Mouse (Mus musculus) heart, embryonic 16.5 days (tissue): ENCODE measurements at regions not wholly inside any gene's neighbourhood (a gene's known extent, or its start where the extent isn't known, plus 50 kb on each side); places are given as distances from the start of the nearest gene placed in this dataset.

Source experiments
- ATAC-seq: fragments of 200-750 bp; cut with Nextera tagmentation; replicated peaks from 2 replicates; pipeline ENCODE4 v1.8.0; 2017; ENCODE audit warnings: moderate number of reproducible peaks; ENCODE audit not compliant: insufficient read depth, low FRiP score; ENCODE audit errors: extremely low read depth
- H3K27ac ChIP-seq: fragments of 300-500 bp; sonication (generic); 2 replicates; pipeline ENCODE4 v1.5.1; 2014; ENCODE audit warnings: mild to moderate bottlenecking, low read length, control low read depth, moderate library complexity
- H3K27me3 ChIP-seq: fragments of 300-500 bp; sonication (generic); 2 replicates; pipeline ENCODE4 v1.6.1; 2014; ENCODE audit warnings: low read length, mixed read lengths; ENCODE audit not compliant: control insufficient read depth, insufficient read depth
- H3K36me3 ChIP-seq: fragments of 300-500 bp; sonication (generic); 2 replicates; pipeline ENCODE4 v1.6.1; 2014; ENCODE audit not compliant: control insufficient read depth, insufficient read depth
- H3K4me1 ChIP-seq: fragments of 300-500 bp; sonication (generic); 2 replicates; pipeline ENCODE4 v1.6.1; 2014; ENCODE audit warnings: low read length, mixed read lengths; ENCODE audit not compliant: control insufficient read depth, insufficient read depth
- H3K4me2 ChIP-seq: fragments of 300-500 bp; sonication (generic); 2 replicates; pipeline ENCODE4 v1.6.1; 2014; ENCODE audit warnings: low read depth, mild to moderate bottlenecking, control low read depth, low read length
- H3K4me3 ChIP-seq: fragments of 300-500 bp; sonication (generic); 2 replicates; pipeline ENCODE4 v1.5.1; 2014; ENCODE audit warnings: mild to moderate bottlenecking, control low read depth, low read length
- H3K9ac ChIP-seq: fragments of 300-500 bp; sonication (generic); 2 replicates; pipeline ENCODE4 v1.6.1; 2014; ENCODE audit warnings: low read length, control low read depth
- H3K9me3 ChIP-seq: fragments of 300-500 bp; sonication (generic); replicated peaks from 2 replicates; pipeline ENCODE4 v1.6.1; 2016; ENCODE audit warnings: low read length; ENCODE audit not compliant: control insufficient read depth
- WGBS: fragments of 180-500 bp; shearing (Covaris S2); extraction: QIAGEN DNeasy Blood & Tissue Kit; methylation state at CpG from one replicate; pipeline ENCODE4 v1.1.7; 2014; 5-methylcytosine and 5-hydroxymethylcytosine counted together

DNA sequence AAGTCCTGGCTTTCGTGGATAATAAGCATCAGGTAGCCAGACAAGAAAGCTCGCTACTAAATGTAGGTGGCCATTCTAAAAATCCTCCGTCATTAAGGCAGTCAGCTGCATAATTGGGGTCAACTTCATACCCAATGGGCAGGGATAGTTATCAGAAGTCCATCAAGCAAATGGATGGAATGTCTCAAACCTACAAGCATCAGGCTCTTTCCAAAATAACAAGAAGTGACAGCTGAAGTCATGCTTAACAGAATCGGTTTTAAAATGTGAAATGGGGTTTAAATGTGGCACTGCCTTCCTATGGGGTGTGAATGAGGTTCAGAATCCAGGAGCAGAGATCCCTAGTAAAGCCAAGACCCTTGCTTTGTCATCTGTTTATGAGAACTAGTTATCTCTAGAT is 650.2 kb downstream of the Diaph3 start:
- H3K4me3 ChIP-seq = no peak overlapping the region
- H3K4me2 ChIP-seq = no peak overlapping the region
- no peaks in the 10 kb centered on the region for H3K27me3 ChIP-seq
- H3K27ac ChIP-seq = no peak overlapping the region
- H3K36me3 ChIP-seq = no peaks in the 10 kb centered on the region
- no peak for ATAC-seq
- peaks cover 12% of the 10 kb centered on the region for H3K4me1 ChIP-seq
- 80% methylated on average over 4 of the region's 4 CpGs for WGBS
- no peaks in the 10 kb centered on the region for H3K9me3 ChIP-seq
- no peak overlapping the region for H3K9ac ChIP-seq

DNA sequence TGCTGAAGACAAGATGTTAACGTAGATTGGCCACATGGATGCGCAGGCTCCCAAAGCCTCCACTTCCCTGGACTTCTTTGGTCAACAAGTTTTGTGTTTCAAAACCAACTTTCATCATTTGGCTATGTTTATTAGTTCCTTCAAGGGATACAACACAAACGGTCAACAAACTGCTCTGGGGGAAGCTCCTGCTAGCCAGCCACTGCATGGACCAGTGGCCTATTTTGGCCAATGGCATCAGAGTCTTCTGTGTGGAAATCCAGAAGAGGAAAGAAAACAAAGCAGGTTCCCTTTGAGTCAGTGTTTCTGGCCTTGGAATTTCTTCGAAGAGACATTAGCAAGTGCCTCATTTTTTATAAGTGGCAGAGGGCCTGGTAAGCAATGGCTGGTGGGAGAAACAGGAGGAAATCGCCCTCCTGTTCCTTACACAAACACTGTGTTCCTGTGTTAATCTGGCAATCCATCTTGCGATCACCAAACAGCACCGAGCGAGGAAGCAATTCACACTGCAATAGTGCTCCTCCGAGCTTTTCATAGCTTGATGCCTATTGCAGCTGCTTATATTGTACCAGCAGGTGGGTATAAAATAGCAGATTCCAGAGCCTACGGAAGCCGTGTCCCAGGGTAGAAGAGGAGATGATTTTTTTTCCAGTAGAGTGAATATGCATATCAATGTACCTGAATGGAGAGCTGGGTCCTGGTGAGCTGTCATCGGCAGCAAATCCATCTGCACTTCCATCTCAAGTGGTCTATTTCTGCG is 651.0 kb downstream of the Diaph3 start:
- no peak overlapping the region for H3K27ac ChIP-seq
- H3K36me3 ChIP-seq = no peaks in the 10 kb centered on the region
- no peak overlapping the region for H3K9ac ChIP-seq
- no peak overlapping the region for H3K4me2 ChIP-seq
- H3K9me3 ChIP-seq = no peaks in the 10 kb centered on the region
- no peaks in the 10 kb centered on the region for H3K27me3 ChIP-seq
- 57% methylated on average over 13 of the region's 13 CpGs for WGBS
- peaks cover 12% of the 10 kb centered on the region for H3K4me1 ChIP-seq
- no peak for ATAC-seq
- no peak overlapping the region for H3K4me3 ChIP-seq

DNA sequence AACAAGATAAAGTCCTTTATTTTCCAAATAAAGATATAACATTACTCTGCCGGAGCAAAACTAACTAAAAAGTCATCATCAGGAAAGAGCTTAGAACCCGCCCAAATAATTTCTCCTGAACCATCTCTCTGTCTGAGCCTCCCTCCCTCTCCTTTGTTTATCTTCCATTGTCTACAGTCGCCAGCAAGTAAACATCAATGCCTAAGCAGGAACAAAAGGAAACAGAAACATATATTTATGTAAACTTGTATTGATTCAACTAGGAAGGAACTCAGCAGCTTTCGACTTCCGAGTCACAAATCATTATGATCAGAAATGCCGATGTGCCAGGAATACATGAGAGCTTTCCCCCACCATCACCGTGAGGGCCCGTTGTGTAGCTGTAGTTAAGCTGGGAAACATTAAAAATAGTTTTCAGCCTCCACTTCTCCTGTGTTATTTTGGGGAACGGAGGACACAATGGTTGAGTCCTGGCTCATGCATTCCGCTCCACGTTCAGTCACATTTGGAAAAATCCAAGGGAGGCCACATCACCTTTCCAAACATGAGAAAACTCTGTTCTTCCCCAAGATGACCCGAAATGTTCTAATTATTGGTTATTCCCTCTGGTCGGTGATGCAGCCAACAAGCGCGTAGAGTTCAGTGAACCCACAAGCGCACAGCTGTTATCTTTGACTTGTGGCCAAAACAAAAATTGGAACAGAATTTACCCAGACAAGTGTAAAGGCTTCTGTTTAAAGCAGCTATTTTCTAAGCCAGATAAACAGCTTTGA is 651.8 kb downstream of the Diaph3 start:
- H3K4me3 ChIP-seq = no peak overlapping the region
- WGBS = 62% methylated on average over 16 of the region's 16 CpGs
- no peak overlapping the region for H3K27ac ChIP-seq
- no peaks in the 10 kb centered on the region for H3K27me3 ChIP-seq
- no peak overlapping the region for H3K4me2 ChIP-seq
- peaks cover 12% of the 10 kb centered on the region for H3K4me1 ChIP-seq
- no peak overlapping the region for H3K9ac ChIP-seq
- H3K36me3 ChIP-seq = no peaks in the 10 kb centered on the region
- no peak for ATAC-seq
- H3K9me3 ChIP-seq = no peaks in the 10 kb centered on the region

DNA sequence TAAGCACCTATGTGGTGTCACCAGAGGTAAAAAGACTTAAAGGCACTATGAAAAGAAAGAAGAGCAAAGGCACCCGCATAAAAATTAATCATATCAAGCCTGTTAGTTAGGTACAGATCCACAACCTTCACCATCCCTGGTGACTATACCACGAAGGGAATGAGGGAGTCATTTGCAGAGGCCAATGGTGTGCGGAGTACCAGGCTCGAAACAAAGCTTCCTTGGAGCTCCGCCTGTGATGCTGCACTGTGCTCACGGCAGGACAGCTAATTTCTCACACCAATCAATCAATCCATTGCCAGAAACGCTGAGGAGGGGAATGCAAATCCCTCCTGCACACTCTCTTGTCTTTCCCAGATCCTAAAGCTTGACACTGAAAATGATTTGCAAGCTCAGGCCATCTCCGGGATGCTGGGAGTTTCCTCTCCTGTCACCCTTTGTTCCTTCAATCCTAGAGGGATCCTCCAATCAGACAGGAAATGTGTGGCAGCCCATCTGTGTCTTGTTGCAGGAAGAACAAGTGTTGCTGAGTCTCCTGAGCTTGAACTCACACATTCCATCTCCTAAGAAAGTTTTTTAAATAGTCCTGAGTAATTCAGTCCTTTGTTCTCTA is 653.6 kb downstream of the Diaph3 start:
- Histone ChIP-seq H3K4me1 (peaks cover 12% of the 10 kb centered on the region), H3K4me2 (no peak overlapping the region), H3K9ac (no peak overlapping the region), H3K36me3 (no peaks in the 10 kb centered on the region), H3K9me3 (no peaks in the 10 kb centered on the region), H3K27me3 (no peaks in the 10 kb centered on the region), H3K27ac (no peak overlapping the region), H3K4me3 (no peak overlapping the region)
- ATAC-seq = no peak
- WGBS = 60% methylated on average over 8 of the region's 8 CpGs

DNA sequence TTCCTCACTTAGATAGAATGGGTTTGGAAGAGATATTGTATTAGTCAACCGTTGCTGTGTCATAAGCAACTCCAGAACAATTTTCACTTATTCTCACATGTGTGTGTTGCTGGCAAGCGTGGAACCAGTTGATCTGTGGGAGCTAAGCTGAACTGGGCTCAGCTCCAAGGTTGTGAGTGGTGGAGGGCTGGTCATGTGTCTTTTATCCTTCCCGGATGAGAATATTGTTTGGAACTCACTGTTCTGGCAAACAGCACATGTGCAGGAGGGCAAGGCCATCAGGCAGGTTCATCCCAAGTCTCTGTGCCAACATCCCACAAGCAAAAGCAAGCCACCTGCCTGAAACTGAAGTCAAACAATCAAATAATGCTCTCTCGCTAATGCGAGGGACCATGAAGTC is 656.8 kb downstream of the Diaph3 start:
- H3K4me1 ChIP-seq = peaks cover 2% of the 10 kb centered on the region; the same call in 1 of the 2 replicates
- no peaks in the 10 kb centered on the region for H3K36me3 ChIP-seq
- no peak overlapping the region for H3K27ac ChIP-seq
- H3K27me3 ChIP-seq = no peaks in the 10 kb centered on the region
- H3K4me3 ChIP-seq = no peak overlapping the region
- H3K9ac ChIP-seq = no peak overlapping the region
- no peak overlapping the region for H3K4me2 ChIP-seq
- H3K9me3 ChIP-seq = no peaks in the 10 kb centered on the region
- no peak; the same call in 1 of the 2 replicates for ATAC-seq
- 60% methylated on average over 5 of the region's 5 CpGs for WGBS

DNA sequence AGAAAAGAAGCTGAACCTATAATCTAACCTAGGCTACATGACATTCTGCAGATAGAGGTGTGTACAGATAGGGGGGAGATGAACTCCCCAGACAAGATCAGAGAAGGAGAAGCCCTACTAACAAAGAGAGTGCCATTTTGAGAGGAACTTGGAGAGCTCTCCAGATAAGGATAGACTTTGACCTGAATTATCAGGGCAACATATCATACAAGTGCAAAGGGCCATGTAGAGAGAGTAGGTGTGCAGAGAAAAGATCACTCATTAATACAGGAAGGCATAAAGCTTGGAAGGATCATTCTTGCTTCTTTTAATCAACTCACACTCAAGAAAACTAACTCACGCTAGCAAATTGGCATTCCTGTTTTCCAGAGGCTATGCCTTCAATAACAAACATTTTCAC is 667.4 kb downstream of the Diaph3 start:
- no peak overlapping the region for H3K4me2 ChIP-seq
- peaks cover 8% of the 10 kb centered on the region for H3K4me1 ChIP-seq
- WGBS = 89% methylated on average over 1 of the region's 1 CpGs
- no peak overlapping the region for H3K27ac ChIP-seq
- no peaks in the 10 kb centered on the region for H3K27me3 ChIP-seq
- ATAC-seq = no peak
- no peaks in the 10 kb centered on the region for H3K9me3 ChIP-seq
- no peak overlapping the region for H3K4me3 ChIP-seq
- H3K36me3 ChIP-seq = no peaks in the 10 kb centered on the region
- H3K9ac ChIP-seq = no peak overlapping the region

DNA sequence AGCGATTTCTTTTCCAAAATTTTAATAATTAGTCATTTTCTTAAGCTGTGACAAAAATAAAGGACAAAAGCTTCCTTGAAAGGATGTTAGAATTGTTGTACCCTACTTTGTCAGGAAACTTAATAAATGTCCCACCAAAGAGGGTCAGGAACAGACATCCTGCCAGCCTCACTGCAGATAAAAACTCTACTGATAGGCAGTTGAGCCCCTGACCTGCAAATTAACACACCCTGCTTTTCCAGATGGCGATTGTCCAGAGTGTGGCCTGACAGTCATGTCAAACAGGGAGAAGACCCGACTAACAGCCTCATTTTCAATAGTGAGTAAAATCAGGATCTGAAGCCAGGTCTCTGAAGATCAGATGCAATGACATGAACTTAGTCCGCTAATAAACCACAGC is 670.6 kb downstream of the Diaph3 start:
- WGBS = 25% methylated on average over 4 of the region's 4 CpGs
- H3K4me2 ChIP-seq = no peak overlapping the region

DNA sequence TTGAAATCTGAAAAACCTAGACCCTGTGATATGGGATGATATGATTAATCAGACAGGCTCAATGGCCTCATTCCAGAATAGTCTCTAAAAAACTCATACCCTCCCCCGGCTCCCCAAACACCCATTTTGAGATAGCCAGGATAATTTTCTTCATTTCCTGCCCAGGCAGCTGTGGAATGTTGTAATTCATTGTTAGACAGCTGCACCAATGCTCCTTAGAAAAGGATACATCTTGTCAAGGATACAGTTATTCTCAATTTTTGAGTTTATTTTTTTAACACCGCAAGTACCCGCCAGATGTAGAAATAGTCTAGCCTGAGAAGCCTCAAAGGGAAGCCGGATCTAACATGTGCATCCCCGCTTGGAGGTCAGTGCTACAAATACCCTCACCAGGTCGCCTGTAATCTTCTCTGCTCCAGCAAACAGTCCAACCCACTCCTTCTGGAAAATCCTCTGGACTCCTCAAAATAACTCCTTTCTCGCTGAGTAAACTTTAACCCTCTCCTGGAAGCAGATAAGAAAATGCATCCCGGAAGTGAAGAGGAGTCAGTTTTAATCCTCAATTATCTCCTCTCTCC is 673.1 kb downstream of the Diaph3 start:
- 16% methylated on average over 8 of the region's 8 CpGs for WGBS
- Histone ChIP-seq H3K9ac (no peak overlapping the region), H3K4me1 (peaks cover 11% of the 10 kb centered on the region), H3K36me3 (no peaks in the 10 kb centered on the region), H3K4me2 (0 out of 2 replicates have a peak overlapping the region, but pooled peaks have one; percentile 1), H3K27me3 (no peaks in the 10 kb centered on the region), H3K9me3 (no peaks in the 10 kb centered on the region), H3K4me3 (no peak overlapping the region), H3K27ac (0 out of 2 replicates have a peak overlapping the region, but pooled peaks have one; percentile 5)
- ATAC-seq = 0 out of 2 replicates have a peak, but pooled peaks have one; percentile 41

More for the DNA sequence above, 670.6 kb downstream of the Diaph3 start:
- no peak overlapping the region for H3K27ac ChIP-seq
- H3K36me3 ChIP-seq = no peaks in the 10 kb centered on the region
- H3K4me1 ChIP-seq = peaks cover 11% of the 10 kb centered on the region
- H3K9ac ChIP-seq = no peak overlapping the region
- no peak overlapping the region for H3K4me3 ChIP-seq
- H3K27me3 ChIP-seq = no peaks in the 10 kb centered on the region
- ATAC-seq = no peak
- no peaks in the 10 kb centered on the region for H3K9me3 ChIP-seq
